In the genomic region with DNA sequence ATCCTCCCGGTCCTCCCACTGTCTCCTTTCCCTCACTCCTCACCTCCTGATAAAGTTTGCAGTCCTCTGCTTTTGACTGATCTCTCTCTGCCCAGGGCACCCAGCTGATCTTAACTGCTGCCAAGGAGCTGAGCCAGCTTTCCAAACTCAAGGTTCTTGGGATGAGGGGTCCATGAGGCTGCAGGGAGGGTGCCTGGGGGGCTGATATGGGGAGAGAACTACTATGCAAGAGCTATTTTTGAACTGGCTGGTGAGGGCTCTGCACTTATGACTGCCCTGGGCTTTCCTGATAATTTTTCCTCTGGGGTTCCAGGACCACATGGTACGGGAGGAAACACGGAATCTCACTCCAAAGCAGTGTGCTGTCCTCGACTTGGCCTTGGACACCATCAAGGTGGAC, we compare ENCODE assay signal across 18 mouse cellular contexts.
"Had no signal": no experiment of that assay in that cellular context is flagged by ENCODE, and none has a peak within 500 bp of the region (broad histone marks: within the 10 kb centered on the region; RNA-seq: fewer than 3 reads in every experiment).

No protein-coding gene starts in this region.

- H3K27ac ChIP-seq: limb, embryonic 15.5 days; liver, embryonic 14.5 days; macrophage; midbrain, embryonic 13.5 days had no signal

- H3K9me3 ChIP-seq: limb, embryonic 12.5 days; limb, embryonic 15.5 days; midbrain, embryonic 13.5 days had no signal

- H3K36me3 ChIP-seq: limb, embryonic 12.5 days; limb, embryonic 15.5 days had no signal

- H3K4me3 ChIP-seq: limb, embryonic 12.5 days; limb, embryonic 15.5 days; midbrain, embryonic 13.5 days had no signal

- H3K27me3 ChIP-seq: limb, embryonic 12.5 days; limb, embryonic 15.5 days; midbrain, embryonic 13.5 days had no signal

- H3K4me2 ChIP-seq: limb, embryonic 12.5 days; limb, embryonic 15.5 days; liver, embryonic 11.5 days; lung, embryonic 14.5 days; midbrain, embryonic 13.5 days had no signal

- H3K4me1 ChIP-seq: midbrain, embryonic 13.5 days had no signal

- H3K9ac ChIP-seq: limb, embryonic 12.5 days; limb, embryonic 15.5 days; liver, embryonic 14.5 days; liver, postnatal 0 days; lung, embryonic 14.5 days; midbrain, embryonic 13.5 days had no signal

- DNase-seq: kidney, adult 9 months; kidney, postnatal 14 days; kidney, postnatal 4 days; left cerebral cortex, postnatal 4 days; liver, postnatal 0 days; lung, embryonic 14.5 days; retina, postnatal 1 day; right cerebral cortex, postnatal 25 days; spleen, adult 18-20 months; thymus, postnatal 25 days had no signal

- ATAC-seq: liver, postnatal 0 days; lung, postnatal 0 days; midbrain, embryonic 13.5 days; midbrain, embryonic 16.5 days had no signal
